Mouse (Mus musculus): Measurements from ENCODE around the gene Bhmt.

Gene Bhmt

DNA sequence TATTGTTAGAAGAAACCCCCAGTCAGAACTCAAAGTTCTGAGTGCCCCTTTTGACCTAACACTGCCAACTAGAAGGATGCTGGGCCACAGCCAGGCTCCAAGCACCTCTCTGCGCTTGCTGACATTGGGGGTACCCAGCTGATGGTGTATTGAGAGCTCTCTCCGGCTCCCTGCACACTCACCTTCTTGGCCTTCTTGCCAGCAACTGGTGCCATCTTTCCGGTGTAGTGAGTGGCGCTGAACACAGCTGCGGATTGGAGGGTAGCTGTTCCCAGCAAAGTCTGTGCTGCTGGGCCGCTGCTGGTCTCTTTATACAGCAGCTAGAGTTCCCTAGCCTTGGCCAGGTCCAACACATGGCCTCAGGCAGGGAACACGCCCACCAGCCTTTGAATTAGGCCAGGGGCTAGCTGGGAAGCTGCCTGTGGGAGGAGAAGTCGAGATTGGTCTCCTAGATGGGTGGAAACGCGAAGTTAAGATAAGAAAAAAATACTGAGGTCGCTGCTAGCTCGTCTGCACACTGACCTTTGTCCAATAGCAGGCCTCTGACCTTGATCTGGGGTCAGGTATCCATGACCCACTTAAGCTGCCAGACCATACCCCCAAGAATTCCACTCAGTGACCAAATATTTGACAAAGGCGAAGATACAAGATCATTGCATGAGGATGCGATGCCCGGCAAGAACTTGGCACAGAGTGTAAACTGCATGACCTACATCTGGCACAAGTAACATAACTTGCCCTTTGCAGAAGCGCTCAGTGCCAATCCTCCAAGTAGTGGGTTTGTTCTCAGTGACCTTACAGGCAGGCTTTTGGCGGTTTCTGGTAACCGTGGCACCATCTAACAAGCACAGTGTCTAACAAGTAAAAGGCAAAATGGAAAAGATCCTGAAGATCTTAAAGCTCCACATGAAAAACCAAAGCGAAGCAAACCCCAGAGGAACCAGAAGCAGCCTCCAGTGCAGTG lies at the start of gene Bhmt:
Gene Bhmt, minus strand, starts transcription at position 680 of the 964 bp plus-strand sequence.
- DNase-seq (ENCODE audit: low spot score in 2 of 2), result no peak

GRCm38 (mm10) chr13:93687321-93687720 lies 49.6 kb upstream of the Bhmt start:
- no peak for DNase-seq (ENCODE audit: low spot score in 2 of 2)

GRCm38 (mm10) chr13:93685226-93685625 lies 47.5 kb upstream of the Bhmt start:
- DNase-seq (ENCODE audit: low spot score in 2 of 2), result no peak

DNA sequence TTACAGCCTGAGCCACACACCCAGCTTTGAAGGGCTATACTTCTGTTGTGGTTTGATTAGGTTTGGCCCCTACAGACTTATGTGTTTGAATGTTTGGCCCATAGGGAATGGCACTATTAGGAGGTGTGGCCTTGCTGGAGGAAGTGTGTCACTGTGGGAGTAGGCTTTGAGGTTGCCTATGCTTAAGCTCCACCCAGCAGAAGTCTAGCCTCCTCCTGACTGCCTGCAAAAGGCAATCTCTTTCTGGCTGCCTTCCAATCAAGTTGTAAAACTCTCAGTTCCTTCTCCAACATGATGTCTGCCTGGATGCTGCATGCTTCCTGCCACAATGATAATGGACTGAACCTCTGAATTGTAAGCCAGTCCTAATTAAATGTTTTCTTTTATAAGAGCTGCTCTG lies 45.6 kb upstream of the Bhmt start:
- no peak for DNase-seq (ENCODE audit: low spot score in 2 of 2)

- DNase-seq (ENCODE audit: low spot score in 2 of 2), result peak; percentile 25 to 28
Observed at GRCm38 (mm10) chr13:93676864-93677263, 39.1 kb upstream of the Bhmt start.

DNA sequence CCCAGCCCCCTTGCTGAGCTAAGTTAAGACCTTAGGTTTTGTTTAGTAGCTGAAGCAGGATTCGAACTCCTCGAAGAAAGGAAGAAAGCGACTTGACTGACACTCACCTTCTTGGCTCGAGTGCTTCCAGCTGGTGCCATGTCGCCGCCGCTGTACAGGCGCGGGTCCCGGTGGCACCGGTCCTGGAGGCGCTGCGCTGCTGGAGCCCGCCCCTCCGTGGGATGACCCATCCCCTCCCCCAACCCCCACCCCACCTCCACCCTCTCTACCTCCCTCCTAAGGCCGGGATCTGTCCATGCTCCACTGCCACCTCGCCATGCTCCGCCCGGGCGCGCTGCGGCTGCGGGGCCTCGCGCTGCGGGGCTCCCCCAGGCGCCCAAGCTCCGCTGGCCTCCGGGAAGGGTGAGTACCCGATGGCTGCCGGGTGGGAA lies 36.4 kb upstream of the Bhmt start, which contains the start of the genes Bhmt2 and Dmgdh:
Gene Bhmt2, minus strand, starts transcription at position 172 of the 431 bp plus-strand sequence.
Gene Dmgdh, plus strand, starts transcription at position 303 of the 431 bp plus-strand sequence.
- DNase-seq (ENCODE audit: low spot score in 2 of 2), result no peak

- no peak for DNase-seq (ENCODE audit: low spot score in 2 of 2)
Observed at GRCm38 (mm10) chr13:93673296-93673695, 35.5 kb upstream of the Bhmt start.

GRCm38 (mm10) chr13:93672371-93672770 lies 34.6 kb upstream of the Bhmt start:
- DNase-seq (ENCODE audit: low spot score in 2 of 2), result no peak

- no peak for DNase-seq (ENCODE audit: low spot score in 2 of 2)
Observed at GRCm38 (mm10) chr13:93667586-93667985, 29.8 kb upstream of the Bhmt start.

DNA sequence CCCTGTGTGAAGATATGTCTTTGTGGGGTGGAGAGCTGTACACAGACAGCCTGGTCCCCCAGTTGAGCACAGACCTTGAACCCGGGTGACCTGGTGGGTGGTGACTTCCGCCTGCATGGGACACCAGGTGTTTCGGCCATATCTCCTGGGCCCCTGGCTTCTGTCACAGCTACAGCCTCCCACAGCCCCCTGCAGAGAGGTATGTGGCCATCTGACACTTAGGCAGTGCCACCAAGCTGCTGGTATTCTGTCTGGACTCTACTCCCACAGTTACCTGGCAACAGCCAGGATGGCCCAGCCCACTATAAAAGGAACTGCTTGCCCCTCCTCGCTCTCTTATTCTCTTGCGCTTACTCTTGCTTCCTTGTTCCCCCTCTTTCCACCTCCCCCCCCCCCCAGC lies 20.2 kb upstream of the Bhmt start:
- no peak for DNase-seq (ENCODE audit: low spot score in 2 of 2)

DNA sequence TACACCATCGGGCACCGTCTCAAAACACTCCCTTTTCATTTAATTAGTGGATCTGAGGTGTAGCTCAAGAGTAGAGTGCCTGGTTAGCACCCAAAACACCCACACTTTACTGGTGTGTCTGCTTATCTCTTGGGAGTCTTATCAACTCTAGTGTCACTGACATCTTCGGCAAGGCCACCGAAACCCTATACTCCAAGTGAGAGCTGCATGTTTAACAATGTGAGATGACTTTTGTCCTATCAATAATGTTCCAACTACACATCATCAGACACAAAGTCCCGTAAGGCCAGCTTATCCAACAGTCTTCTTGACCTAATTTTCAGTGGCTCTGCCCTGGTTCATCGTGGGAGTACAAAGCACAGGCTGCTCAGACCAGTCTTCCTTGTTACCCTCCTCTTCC lies 15.6 kb upstream of the Bhmt start:
- no peak for DNase-seq (ENCODE audit: low spot score in 2 of 2)

DNA sequence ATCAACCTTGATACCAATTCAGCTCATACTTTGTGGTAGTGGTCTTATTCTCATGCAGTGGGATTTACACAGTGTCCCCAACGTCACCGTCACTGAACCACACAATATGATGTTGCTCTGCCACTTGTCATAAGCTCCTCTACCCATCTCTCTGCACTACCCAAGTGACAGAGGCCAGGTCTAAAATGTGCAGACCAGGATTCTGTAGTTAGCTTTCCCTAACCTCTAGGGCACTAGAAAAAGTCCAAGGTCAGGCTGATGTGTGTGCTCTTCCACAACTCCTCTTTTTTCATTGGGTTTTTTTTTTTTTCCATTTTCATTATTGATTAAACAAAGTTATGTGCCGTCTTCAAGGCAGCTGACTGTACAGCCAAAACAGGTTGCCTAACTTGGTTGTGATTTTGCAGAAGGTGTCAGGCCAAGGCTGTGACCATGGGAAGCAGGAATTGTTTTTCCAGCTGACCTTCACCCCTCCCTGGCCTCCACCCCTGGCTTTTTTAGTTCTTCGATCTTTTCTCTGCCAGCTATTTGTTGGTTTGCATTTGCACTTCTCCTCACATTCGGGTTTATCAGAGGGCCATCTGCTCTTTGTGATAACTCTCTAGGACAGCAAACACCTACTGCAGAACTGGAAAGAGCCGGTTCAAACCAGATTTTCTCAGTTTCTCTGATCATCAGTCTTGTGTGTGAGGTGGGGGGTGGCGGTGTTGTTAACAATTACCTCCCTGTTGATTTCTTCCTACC lies 10.8 kb upstream of the Bhmt start:
- no peak for DNase-seq (ENCODE audit: low spot score in 2 of 2)

DNA sequence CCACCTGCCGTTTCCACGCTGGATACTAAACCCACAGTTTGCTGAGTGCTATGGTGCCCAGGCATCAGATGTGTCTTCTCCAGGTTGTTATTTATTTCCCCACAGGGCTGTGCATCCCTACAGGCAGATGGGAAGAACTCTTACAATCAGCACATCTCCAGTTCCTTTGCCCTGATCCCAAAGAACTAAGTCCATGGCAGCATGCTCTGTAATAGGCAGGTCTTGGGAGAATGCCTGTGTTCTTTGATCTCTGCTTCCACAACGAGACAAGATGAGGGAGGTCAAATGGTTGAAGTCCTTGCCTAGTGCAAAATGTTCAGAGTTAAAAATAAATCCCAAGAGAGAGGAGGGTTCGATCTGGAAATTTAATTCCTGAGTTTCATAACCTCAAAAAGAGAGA lies 1.9 kb upstream of the Bhmt start:
- no peak for DNase-seq (ENCODE audit: low spot score in 2 of 2)

DNA sequence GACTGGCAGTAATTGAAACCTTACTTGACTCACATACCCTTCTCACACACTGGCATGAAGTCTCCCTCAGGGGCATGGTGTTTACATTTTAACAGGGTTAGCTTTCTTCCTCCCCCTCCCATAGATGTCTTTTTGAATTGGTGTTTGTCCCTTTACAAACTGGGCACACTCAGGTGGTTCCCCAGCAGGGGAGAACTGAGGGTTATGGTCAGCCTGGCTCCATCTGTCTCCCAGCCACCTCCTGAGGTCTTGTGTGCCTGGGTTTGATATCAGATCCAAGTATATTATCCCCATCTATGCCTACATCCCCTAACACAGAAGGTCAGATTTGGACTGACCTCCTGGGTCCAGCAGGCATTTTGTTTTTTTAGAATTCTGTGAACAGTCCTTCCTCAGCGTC lies 1.2 kb downstream of the Bhmt start:
- no peak for DNase-seq (ENCODE audit: low spot score in 2 of 2)

- DNase-seq (ENCODE audit: low spot score in 2 of 2), result no peak
Observed at GRCm38 (mm10) chr13:93632927-93633326, 4.8 kb downstream of the Bhmt start.

DNA sequence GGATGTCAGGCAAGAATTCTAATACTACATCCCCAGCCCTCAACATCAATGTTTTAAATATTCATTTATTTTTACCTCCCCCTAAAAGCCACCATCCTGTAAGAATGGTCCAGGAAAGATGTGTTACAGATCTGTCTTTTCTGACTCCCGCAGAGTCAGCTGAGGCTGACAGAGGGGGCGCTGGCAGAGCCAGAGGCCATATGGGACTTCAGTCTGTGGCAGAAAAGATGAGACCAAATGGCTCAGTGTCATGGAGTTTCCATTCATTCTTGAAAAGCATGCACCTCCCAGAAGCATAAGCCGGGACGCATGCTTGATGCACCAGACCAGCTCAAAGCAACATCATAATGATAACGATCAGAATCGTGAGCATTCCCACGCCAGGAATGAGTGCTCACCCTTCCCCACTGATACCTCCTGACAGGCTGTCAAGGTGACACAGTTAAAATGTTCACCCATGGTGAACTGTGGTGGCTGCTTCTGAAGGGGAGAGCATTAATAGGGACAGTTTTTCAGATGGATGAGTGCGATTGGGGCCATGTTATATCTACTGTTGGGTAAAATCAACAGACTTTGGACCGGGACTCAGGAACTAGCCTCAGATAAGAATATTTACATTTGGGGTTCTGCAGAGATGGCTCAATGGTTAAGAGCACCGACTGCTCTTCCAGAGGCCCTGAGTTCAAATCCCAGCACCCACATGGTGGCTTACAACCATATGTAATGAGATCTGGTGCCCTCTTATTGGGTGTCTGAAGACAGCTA lies 6.6 kb downstream of the Bhmt start:
- no peak for DNase-seq (ENCODE audit: low spot score in 2 of 2)

- no peak for DNase-seq (ENCODE audit: low spot score in 2 of 2)
Observed at GRCm38 (mm10) chr13:93628861-93629260, 8.9 kb downstream of the Bhmt start.

- no peak for DNase-seq (ENCODE audit: low spot score in 2 of 2)
Observed at GRCm38 (mm10) chr13:93614361-93614948, 23.3 kb downstream of the Bhmt start.

DNA sequence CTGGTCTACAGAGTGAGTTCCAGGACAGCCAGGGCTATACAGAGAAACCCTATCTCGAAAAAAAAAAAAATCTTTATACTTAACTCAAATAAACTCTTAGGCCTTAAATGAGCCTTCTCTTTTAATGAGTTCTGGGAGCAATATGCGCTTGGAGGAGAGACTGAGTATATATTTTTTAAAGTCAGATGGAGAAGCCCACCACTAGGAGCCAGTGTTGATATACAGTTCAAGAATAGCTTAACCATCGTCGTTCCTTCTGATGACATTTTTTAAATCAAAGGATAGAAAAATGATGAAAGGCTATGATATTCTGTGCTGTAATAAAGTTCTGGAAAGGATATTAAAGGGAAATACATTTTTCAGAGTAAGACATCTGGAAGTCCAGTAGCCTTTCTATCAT lies 24.0 kb downstream of the Bhmt start:
- no peak for DNase-seq (ENCODE audit: low spot score in 2 of 2)

DNA sequence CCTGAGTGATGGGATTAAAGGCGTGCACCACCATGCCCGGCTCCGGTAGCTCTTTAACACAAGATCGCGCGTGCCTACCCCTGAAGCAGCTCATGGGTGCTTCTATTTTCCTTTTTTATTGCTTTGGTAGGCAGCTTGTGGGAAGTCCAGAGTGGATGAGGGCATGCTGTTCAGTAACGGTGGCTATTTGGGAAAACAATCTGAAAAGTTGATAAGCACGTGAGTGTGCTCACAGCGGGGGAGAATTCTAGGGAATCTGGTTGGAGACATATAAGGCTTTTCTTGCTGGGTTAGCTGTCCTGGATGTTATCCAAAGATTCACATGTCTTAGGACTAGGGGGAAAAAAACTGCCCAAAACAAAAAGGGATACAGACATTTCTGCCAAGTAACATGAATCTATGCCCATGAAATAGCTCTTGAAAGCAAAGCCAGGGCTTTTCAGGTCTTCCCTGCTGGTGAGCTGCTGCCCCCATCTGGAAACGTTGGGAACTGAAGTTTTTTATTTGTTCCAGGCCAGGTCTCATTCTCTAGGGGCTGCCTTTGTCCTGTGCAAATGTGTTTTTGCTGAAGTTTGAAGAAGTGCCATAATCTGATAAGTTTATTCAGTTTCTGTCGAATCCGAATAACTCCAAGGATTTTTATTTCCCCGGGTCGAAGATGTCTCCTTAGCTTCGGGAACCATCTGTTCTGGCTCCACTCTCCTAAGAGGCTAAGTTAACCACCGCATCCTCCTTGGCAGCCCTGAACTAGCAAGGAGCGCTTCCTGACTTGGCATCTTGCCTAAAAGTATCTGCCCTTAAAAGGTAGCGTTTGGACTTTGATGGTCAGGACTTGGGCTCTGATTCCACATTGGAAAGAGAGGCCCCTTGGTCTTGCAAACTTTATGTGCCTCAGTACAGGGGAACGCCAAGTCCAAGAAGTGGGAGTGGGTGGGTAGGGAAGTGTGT lies 24.8 kb downstream of the Bhmt start:
- peak; percentile 80 to 88 for DNase-seq (ENCODE audit: low spot score in 2 of 2)
